Mouse (Mus musculus): Measurements from ENCODE around the gene Cstf3.

- no peak for TF ChIP-seq POLR2A (IDR thresholded peaks at IDR 0.05; ENCODE audit: low read depth, low read length)
- no peak for TF ChIP-seq CTCF (IDR thresholded peaks at IDR 0.05; ENCODE audit: extremely low read depth, insufficient read length, insufficient replicate concordance, low read depth, low read length)
Measured at GRCm38 (mm10) chr2:104710670-104711370, 120.5 kb downstream of the Cstf3 start.

All from small intestine, adult 2 months (tissue).